8 mouse cellular contexts compared by ENCODE assay signal in genomic region chr1:161036411-161036841, GRCm38 (mm10). TPM values are rescaled to one million over a fixed set of nuclear protein-coding genes. Genes with fewer than 3 reads are reported as not detected.
DNase-seq lines count a peak whose midpoint lies in the region; ATAC-seq lines count a peak whose summit lies in the region.

No protein-coding gene starts in this region.

- H3K27ac ChIP-seq in embryonic facial prominence, embryonic 11.5 days (replicated peaks; ENCODE audit: low read depth, low read length): peak overlapping the region; percentile 84
- H3K27ac ChIP-seq in intestine, embryonic 16.5 days (ENCODE audit: low read length): peak overlapping the region; percentile 94
- peak overlapping the region; percentile 60 for H3K27ac ChIP-seq in neural tube, embryonic 12.5 days

- ATAC-seq in embryonic facial prominence, embryonic 11.5 days (replicated peaks; ENCODE audit: insufficient number of reproducible peaks, low FRiP score, low TSS enrichment, low read depth): no peak
- ATAC-seq in intestine, embryonic 16.5 days: no peak
- ATAC-seq in neural tube, embryonic 12.5 days (ENCODE audit: low FRiP score, low read depth): no peak

- H3K9me3 ChIP-seq in embryonic facial prominence, embryonic 11.5 days (replicated peaks; ENCODE audit: control insufficient read depth, low read length): no peaks in the 10 kb centered on the region
- no peaks in the 10 kb centered on the region for H3K9me3 ChIP-seq in intestine, embryonic 16.5 days (ENCODE audit: control insufficient read depth, low read length)
- H3K9me3 ChIP-seq in neural tube, embryonic 12.5 days: no peaks in the 10 kb centered on the region

- H3K36me3 ChIP-seq in embryonic facial prominence, embryonic 11.5 days (replicated peaks; ENCODE audit: control insufficient read depth, insufficient read depth, low read depth, low read length): peaks cover 3% of the 10 kb centered on the region; the same call in 1 of the 2 replicates
- H3K36me3 ChIP-seq in intestine, embryonic 16.5 days (ENCODE audit: control insufficient read depth, insufficient read depth, low read length): peaks cover 11% of the 10 kb centered on the region; the same call in 1 of the 2 replicates
- H3K36me3 ChIP-seq in neural tube, embryonic 12.5 days: peaks cover 40% of the 10 kb centered on the region

- H3K27me3 ChIP-seq in embryonic facial prominence, embryonic 11.5 days (ENCODE audit: control insufficient read depth, insufficient read depth, low read length): no peaks in the 10 kb centered on the region
- no peaks in the 10 kb centered on the region for H3K27me3 ChIP-seq in intestine, embryonic 16.5 days (replicated peaks; ENCODE audit: control insufficient read depth, insufficient read depth, low read length)
- no peaks in the 10 kb centered on the region for H3K27me3 ChIP-seq in neural tube, embryonic 12.5 days (replicated peaks)

- H3K4me1 ChIP-seq in embryonic facial prominence, embryonic 11.5 days (ENCODE audit: control insufficient read depth, insufficient read depth, low read length): no peaks in the 10 kb centered on the region
- peaks cover 8% of the 10 kb centered on the region for H3K4me1 ChIP-seq in intestine, embryonic 16.5 days (ENCODE audit: control insufficient read depth, insufficient read depth, low read length)
- H3K4me1 ChIP-seq in neural tube, embryonic 12.5 days: peaks cover 18% of the 10 kb centered on the region

- DNase-seq in kidney, adult 9 months: peak; percentile 21
- DNase-seq in kidney, adult 11 months: no peak
- peak; percentile 56 for DNase-seq in ES-CJ7 (ENCODE audit: low read depth, low spot score)
- DNase-seq in embryonic facial prominence, embryonic 11.5 days (ENCODE audit: low spot score): peak; percentile 48
- no peak for DNase-seq in layer of hippocampus, postnatal 25 days (ENCODE audit: extremely low spot score in 1 of 2, low spot score in 1 of 2)
- DNase-seq in layer of hippocampus, postnatal 14 days (ENCODE audit: low spot score in 2 of 2): no peak

- H3K4me2 ChIP-seq in embryonic facial prominence, embryonic 11.5 days (ENCODE audit: low read depth, low read length): peak overlapping the region; percentile 66
- peak overlapping the region; percentile 72 for H3K4me2 ChIP-seq in intestine, embryonic 16.5 days (ENCODE audit: low read depth, low read length)
- peak overlapping the region; percentile 72 for H3K4me2 ChIP-seq in neural tube, embryonic 12.5 days (replicated peaks)

- WGBS in embryonic facial prominence, embryonic 11.5 days: under 1% methylated on average over 5 of the region's 5 CpGs
- WGBS in intestine, embryonic 16.5 days: 0% methylated on average over 5 of the region's 5 CpGs
- under 1% methylated on average over 5 of the region's 5 CpGs for WGBS in neural tube, embryonic 12.5 days

- H3K4me3 ChIP-seq in embryonic facial prominence, embryonic 11.5 days (ENCODE audit: low read depth, low read length): peak overlapping the region; percentile 84
- H3K4me3 ChIP-seq in intestine, embryonic 16.5 days (ENCODE audit: low read length): peak overlapping the region; percentile 87
- peak overlapping the region; percentile 83 for H3K4me3 ChIP-seq in neural tube, embryonic 12.5 days

- peak overlapping the region; percentile 91 for H3K9ac ChIP-seq in embryonic facial prominence, embryonic 11.5 days (replicated peaks; ENCODE audit: low read length)
- H3K9ac ChIP-seq in intestine, embryonic 16.5 days (ENCODE audit: low read depth, low read length): peak overlapping the region; percentile 94
- H3K9ac ChIP-seq in neural tube, embryonic 12.5 days: peak overlapping the region; percentile 83

RNA-seq across cellular contexts. Expression of gene Zbtb37, which starts 1.8 kb away (rescaled TPM):
- polyA plus RNA-seq in embryonic facial prominence, embryonic 11.5 days (2014; fragmentation: Nextera tagmentation; extraction: Ambion mirVana): 8.3 and 10.7 TPM in 2 replicates
- polyA plus RNA-seq in intestine, embryonic 16.5 days (2015; fragmentation: Nextera tagmentation; extraction: Ambion mirVana): 3.4 and 4.3 TPM in 2 replicates
- 8.7 and 10.3 TPM in 2 replicates for polyA plus RNA-seq in neural tube, embryonic 12.5 days (2016; fragmentation: Nextera tagmentation; extraction: Ambion mirVana)
- total RNA-seq in layer of hippocampus, postnatal 25 days (2021): 10 to 100 TPM; 15.0 to 18.2 TPM
- total RNA-seq in layer of hippocampus, postnatal 14 days (2021): 10 to 100 TPM; 15.7 to 19.2 TPM

RNA-seq across cellular contexts. Expression of gene Dars2, which starts 34.0 kb away (rescaled TPM):
- polyA plus RNA-seq in embryonic facial prominence, embryonic 11.5 days (2014; fragmentation: Nextera tagmentation; extraction: Ambion mirVana): 48.7 and 53.9 TPM in 2 replicates
- polyA plus RNA-seq in intestine, embryonic 16.5 days (2015; fragmentation: Nextera tagmentation; extraction: Ambion mirVana): 43.1 and 47.5 TPM in 2 replicates
- polyA plus RNA-seq in neural tube, embryonic 12.5 days (2016; fragmentation: Nextera tagmentation; extraction: Ambion mirVana): 35.2 and 39.5 TPM in 2 replicates
- total RNA-seq in layer of hippocampus, postnatal 25 days (2021): 10 to 100 TPM; 22.8 to 26.3 TPM
- total RNA-seq in layer of hippocampus, postnatal 14 days (2021): 10 to 100 TPM; 27.0 TPM

RNA-seq across cellular contexts. Expression of gene Cenpl, which starts 34.1 kb away (rescaled TPM):
- 43.3 and 46.8 TPM in 2 replicates for polyA plus RNA-seq in embryonic facial prominence, embryonic 11.5 days (2014; fragmentation: Nextera tagmentation; extraction: Ambion mirVana)
- polyA plus RNA-seq in intestine, embryonic 16.5 days (2015; fragmentation: Nextera tagmentation; extraction: Ambion mirVana): 21.0 and 26.1 TPM in 2 replicates
- 23.0 and 23.7 TPM in 2 replicates for polyA plus RNA-seq in neural tube, embryonic 12.5 days (2016; fragmentation: Nextera tagmentation; extraction: Ambion mirVana)
- 1 to 10 TPM; 1.5 to 1.8 TPM for total RNA-seq in layer of hippocampus, postnatal 25 days (2021)
- total RNA-seq in layer of hippocampus, postnatal 14 days (2021): 1 to 10 TPM; 1.6 to 1.9 TPM

RNA-seq across cellular contexts. Expression of gene Serpinc1, which starts 58.0 kb away (rescaled TPM):
- polyA plus RNA-seq in embryonic facial prominence, embryonic 11.5 days (2014; fragmentation: Nextera tagmentation; extraction: Ambion mirVana): 1.7 and 1.9 TPM in 2 replicates
- 5.4 and 16.6 TPM in 2 replicates for polyA plus RNA-seq in intestine, embryonic 16.5 days (2015; fragmentation: Nextera tagmentation; extraction: Ambion mirVana)
- 2.4 and 2.5 TPM in 2 replicates for polyA plus RNA-seq in neural tube, embryonic 12.5 days (2016; fragmentation: Nextera tagmentation; extraction: Ambion mirVana)
- under 1 TPM; 0.15 to 0.47 TPM for total RNA-seq in layer of hippocampus, postnatal 25 days (2021)
- total RNA-seq in layer of hippocampus, postnatal 14 days (2021): under 1 TPM; 0.48 to 0.58 TPM

Comparison
In these comparisons a context has a peak if more than half of its experiments do, and no peak if none do; other contexts are left out.
1. DNase-seq: peak in kidney, adult 9 months (single experiment), ES-CJ7 (single experiment) and embryonic facial prominence, embryonic 11.5 days (single experiment); none in kidney, adult 11 months (single experiment), layer of hippocampus, postnatal 25 days (0 of 2) and layer of hippocampus, postnatal 14 days (0 of 2).
2. Peak in every context shown above with its lines, with median percentiles within 50 percentile points of each other: H3K27ac ChIP-seq, H3K4me2 ChIP-seq, H3K4me3 ChIP-seq and H3K9ac ChIP-seq.